Mouse (Mus musculus) retina, embryonic 14.5 days (tissue): ENCODE measurements at regions not wholly inside any gene's neighbourhood (a gene's known extent, or its start where the extent isn't known, plus 50 kb on each side); places are given as distances from the start of the nearest gene placed in this dataset.
A peak's percentile ranks its signal among the peaks of the same experiment; 100 is the strongest.

Experiments used
- DNase-seq: peaks from one replicate; pipeline ENCODE4 v3.0.0-alpha.2; 2015; ENCODE audit warnings: low spot score

- no peak for DNase-seq
Measured at GRCm38 (mm10) chrX:10984894-10985293, 270.1 kb downstream of the Mid1ip1 start.

DNA sequence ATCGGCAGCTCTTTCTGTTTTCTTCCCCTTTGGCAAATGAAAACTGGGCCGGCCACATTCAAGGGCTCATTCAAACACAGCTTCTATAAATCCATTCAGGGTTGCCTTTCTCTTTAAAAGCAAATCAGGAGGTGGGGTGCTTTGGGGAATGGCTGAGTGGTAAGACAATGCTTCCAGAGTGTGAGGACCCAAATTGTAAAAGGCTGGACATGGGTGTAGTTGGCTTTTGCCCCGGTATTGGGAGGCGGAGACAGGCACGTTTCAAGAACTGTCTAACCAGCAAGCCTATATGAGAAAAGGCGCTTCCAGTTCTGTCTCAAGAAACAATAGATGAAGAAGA is 277.0 kb downstream of the Mid1ip1 start:
- peak; percentile 49 for DNase-seq

GRCm38 (mm10) chrX:10992211-10993004 is 277.6 kb downstream of the Mid1ip1 start:
- DNase-seq = peak; percentile 70

DNA sequence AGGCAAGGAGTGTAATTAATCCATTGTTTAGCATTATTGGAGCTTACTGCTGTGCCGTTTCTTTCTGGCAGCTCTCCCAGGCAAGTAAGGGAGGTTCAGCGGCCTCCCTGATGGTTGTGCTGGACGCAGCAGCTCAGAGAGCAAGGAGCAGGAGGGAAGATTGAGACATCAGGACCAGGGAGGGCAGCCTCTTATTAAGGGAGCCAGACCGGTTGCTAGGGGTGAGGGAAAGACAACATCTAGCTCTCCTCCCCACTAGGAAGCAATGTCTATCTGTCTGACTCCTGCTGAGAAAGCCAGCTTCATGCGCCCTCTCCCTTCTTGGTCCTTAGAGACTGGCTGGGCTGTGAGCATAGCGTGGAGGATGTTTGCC is 278.2 kb downstream of the Mid1ip1 start:
- DNase-seq = no peak

DNA sequence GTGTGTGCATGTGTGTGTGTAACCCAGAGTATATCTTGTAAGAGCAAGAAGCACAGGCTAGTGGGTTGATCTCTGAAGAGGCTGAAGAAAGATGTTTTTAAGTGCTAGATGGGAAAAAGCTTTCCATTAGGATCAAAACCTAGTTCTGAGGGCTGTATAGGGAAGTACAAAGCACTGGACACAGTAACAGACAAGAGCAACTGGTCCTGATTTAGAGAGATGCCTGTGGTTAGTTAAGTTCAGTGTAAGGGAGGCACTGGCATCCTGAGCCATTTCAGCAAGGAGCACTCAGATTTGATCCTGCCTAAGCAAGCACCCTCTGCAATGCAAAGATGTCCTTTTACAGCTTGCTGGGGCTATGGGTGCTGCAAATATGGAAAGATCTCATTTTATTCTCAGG is 280.1 kb downstream of the Mid1ip1 start:
- no peak for DNase-seq

- no peak for DNase-seq
Measured at GRCm38 (mm10) chrX:11001180-11001579, 286.4 kb downstream of the Mid1ip1 start.

- DNase-seq = no peak
Measured at GRCm38 (mm10) chrX:11039278-11039677, 259.8 kb upstream of the H2al1a start.

- DNase-seq = no peak
Measured at GRCm38 (mm10) chrX:11046769-11047168, 252.3 kb upstream of the H2al1a start.

DNA sequence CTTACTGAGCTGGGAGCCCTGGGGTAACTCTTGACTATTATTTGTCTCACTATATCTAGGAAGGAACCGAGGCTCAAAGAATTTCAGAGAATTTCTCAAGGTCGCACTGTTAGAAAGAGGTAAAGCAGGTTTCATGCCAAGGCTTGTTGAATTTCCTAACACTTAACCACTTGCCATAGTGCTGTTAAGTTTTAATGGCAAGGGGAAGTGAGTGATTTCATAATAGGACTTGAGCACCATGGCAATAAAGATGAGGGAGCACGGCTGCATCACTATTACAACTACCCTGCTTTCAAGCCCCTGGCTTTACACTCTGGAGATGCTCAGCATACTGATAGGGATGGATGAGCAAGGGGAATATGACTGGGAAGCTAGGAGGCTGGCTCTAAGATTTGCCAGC is 216.9 kb upstream of the H2al1a start:
- no peak for DNase-seq

- DNase-seq = no peak
Measured at GRCm38 (mm10) chrX:11082845-11083244, 216.2 kb upstream of the H2al1a start.

GRCm38 (mm10) chrX:11086257-11087072 is 212.6 kb upstream of the H2al1a start:
- DNase-seq = no peak

DNA sequence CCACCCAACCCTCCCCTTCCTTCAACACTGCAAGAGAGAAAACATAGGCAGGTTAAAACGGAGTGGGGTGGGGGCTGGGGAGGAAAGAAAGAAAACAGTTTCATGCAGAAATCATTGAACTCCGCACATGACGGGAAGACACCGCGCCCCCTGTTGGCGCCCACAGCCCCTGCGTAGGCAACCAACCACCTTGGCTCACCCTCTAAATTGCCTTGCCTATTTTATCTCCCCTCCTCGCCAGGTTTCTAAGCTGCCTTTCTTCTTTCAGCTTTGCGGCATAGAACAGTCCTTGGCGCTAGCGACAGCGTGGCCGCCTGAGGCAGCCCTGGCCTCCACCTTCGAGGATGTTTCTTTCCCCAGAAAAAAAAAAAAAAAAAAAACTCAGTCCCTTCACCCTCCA is 211.1 kb upstream of the H2al1a start:
- DNase-seq = peak; percentile 62

DNA sequence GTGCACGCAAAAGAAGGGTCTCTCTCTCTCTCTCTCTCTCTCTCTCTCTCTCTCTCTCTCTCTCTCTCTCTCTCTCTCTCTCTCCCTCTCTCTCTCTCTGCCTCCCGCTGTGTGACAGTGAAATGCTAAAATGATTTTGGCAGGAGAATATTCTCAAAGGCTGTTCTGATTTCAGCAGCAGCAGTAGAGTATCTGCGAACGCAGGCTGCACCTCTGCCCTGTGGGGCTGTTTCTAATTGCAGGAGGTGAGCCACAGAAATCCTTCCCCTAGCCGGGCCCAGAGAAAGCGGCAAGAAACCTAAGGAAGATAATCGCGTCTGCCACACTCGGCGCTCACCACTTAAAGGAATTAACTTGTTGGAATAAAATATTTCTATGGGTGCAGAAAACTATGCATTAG is 210.6 kb upstream of the H2al1a start:
- peak; percentile 27 for DNase-seq

GRCm38 (mm10) chrX:11090432-11090831 is 208.6 kb upstream of the H2al1a start:
- DNase-seq = peak; percentile 73

- peak; percentile 6 for DNase-seq
Measured at GRCm38 (mm10) chrX:11097581-11098254, 201.3 kb upstream of the H2al1a start.

GRCm38 (mm10) chrX:11098366-11098765 is 200.7 kb upstream of the H2al1a start:
- no peak for DNase-seq

- DNase-seq = peak; percentile 5
Measured at GRCm38 (mm10) chrX:11099146-11100087, 199.6 kb upstream of the H2al1a start.

DNA sequence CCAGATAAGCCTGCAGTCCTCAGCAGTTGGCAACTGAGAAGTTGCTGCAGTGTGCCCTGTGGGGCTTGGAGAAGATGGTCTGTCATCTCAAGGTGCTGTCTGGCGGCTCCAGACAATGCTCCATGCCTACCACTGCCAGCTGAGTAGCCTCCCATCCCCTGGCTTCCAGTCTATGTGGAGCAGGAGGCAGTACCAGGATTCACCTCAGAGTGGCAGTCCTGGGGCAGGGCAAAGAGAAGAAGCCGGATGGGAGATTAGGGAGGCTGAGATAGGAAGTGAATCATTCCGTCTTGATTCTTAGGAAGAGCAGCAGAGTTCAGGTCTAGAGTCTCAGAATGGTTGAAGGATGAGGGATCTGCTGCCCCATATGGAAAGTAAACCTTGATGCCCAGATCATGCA is 198.1 kb upstream of the H2al1a start:
- peak; percentile 22 for DNase-seq

- no peak for DNase-seq
Measured at GRCm38 (mm10) chrX:11131253-11131652, 167.8 kb upstream of the H2al1a start.

- no peak for DNase-seq
Measured at GRCm38 (mm10) chrX:11139971-11140421, 159.1 kb upstream of the H2al1a start.

GRCm38 (mm10) chrX:11141294-11141693 is 157.8 kb upstream of the H2al1a start:
- DNase-seq = no peak

- no peak for DNase-seq
Measured at GRCm38 (mm10) chrX:11158416-11158815, 140.6 kb upstream of the H2al1a start.
